Mouse (Mus musculus) spleen, adult 2 months (tissue): ENCODE data around the gene D1Ertd622e.

ENCODE experiments used
- CTCF ChIP-seq: fragments of 200-500 bp; IDR thresholded peaks from 2 replicates; pipeline ENCODE4 v1.5.1; 2011; ENCODE audit warnings: mild to moderate bottlenecking, inconsistent platforms; ENCODE audit not compliant: insufficient read depth, insufficient read length, insufficient replicate concordance; ENCODE audit errors: extremely low read depth
- POLR2A ChIP-seq: fragments of 200-500 bp; IDR thresholded peaks from 2 replicates; pipeline ENCODE4 v1.6.1; 2011; ENCODE audit warnings: low read depth, low read length, inconsistent platforms

GRCm38 (mm10) chr1:97603361-97603760, 58.5 kb downstream of the D1Ertd622e start:
- TF ChIP-seq POLR2A = no peak
- no peak for TF ChIP-seq CTCF
